Mouse (Mus musculus) central nervous system, embryonic 14 days (tissue): ENCODE results near the gene Coil. TPM values are rescaled to one million over a fixed set of nuclear protein-coding genes. Genes with fewer than 3 reads are reported as not detected.

Experiments
- polyA plus RNA-seq: library from polyadenylated mRNA; depleted of rRNA; stranded (reverse); fragments of >200 nt; gene quantifications from 2 replicates; pipeline ENCODE4 v1.2.3, GENCODE M21; 2012; rRNA removed

Gene Coil
- polyA plus RNA-seq, result 29.3 and 30.6 TPM in 2 replicates

DNA sequence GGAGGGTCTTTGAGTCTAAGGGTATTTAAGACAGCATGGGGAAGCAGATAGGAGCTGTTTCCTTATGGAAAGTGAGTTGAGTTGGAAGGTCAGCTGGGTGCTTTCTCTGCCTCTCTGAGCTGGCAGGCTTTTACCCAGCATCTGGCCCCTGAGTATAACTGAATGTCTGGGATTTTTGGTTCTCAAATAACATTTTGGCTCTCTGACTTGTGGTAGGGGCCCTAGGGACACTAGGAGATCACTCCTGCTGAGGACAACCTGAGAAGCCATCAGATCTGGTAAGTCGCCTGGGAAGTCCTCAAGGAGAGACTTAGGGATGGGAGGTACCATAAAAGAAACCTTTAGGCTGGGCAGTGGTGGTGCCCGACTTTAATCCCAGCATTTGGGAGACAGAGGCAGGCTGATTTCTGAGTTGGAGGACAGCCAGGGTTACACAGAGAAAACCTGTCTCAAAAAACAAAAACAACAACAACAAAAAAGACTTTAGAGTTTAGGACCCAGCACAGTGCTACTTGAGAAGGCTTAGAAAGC, at the start of gene Coil:
TSS of gene Coil (plus strand) at position 51 of the 531 bp plus-strand sequence.

DNA sequence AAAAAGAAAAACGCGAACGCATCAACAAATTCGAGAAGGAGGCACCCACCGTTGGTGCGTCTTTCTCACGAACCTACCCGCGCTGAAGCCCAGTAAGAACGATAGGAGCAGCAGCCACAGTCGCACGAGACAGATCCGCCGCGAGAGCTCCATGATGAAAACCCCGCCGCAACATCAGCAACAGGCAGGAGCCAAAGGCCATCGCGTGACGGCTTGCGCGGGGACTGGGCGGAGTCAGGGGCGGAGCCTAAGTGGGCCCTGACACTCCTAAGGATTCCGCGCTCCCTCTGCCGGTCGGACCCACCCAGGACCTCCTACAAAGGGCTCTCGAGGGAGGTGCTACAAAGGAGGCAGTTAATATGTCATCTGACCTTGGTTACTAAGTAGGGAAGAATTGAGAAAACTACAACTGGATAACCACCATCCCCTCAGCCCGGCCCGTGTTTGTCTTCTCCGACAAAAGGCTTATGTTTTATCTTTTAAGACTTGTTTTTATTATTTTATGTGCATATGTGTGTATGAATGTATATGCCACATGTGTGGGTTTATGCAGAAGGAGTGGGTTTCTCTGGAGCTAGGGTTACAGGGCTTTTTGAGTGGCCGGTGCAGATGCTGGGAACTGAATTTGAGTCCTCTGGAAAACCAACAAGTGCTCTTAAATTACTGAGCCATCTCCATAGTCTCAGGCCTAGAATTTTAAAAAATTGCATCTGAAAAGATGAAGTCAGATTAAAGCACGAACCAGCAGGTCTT, 14.7 kb upstream of the Coil start, which contains the start of gene Scpep1:
TSS of gene Scpep1 (minus strand) at position 249 of the 753 bp plus-strand sequence.

DNA sequence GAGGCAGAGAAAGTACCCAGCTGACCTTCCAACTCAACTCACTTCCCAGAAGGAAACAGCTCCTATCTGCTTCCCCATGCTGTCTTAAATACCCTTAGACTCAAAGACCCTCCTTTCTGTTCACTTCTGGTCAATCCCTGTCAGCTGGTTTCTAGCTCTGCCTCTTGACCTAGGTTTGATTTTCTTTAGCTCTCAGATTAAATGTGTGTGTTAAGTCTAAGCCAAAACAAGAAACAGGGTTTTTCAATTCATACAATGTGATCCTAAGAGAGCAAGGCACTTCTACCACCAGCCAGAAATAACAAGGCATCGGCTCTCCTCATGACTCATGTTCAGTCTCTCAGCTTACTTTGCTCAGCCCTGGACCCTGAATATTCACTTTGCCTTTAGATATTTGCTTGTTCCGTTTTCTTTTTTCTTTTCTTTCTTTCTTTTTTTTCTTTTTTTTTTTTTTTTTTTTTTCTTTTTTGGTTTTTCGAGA, 3.1 kb upstream of the Coil start, which contains the start of gene Elobl:
TSS of gene Elobl (minus strand) at position 51 of the 481 bp plus-strand sequence.

DNA sequence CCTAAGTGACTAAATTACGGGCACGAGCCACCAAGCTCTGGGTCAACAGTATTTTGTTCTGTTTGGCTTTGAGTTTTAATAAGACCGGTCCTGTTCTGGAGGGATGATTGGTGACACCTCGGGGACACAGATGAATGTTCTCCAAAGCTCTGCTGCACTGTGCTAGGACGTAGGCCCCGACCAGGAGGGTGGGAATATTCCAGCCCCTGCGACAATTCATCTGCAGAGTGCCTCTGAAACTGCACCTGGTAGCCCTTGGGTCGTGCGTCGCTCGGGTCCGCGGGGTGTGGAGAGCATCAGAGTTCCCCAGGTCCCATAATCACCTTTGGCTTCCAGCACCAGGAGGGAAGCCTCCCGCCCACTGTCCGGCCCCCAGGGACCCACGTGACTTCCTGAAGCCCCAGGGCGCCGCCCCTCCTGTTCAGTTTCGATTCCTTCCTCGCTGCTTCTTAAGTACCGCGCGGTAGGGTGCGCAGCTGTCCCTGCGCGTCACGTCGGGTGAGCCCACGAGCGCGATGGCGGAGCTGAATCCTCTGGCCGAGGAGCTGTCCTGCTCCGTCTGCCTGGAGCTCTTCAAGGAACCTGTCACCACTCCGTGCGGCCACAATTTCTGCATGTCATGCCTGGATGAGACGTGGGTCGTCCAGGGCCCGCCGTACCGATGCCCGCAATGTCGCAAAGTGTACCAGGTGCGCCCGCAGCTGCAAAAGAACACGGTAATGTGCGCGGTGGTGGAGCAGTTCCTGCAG, 29.1 kb downstream of the Coil start, which contains the start of gene Trim25:
TSS of gene Trim25 (plus strand) at position 403 of the 749 bp plus-strand sequence.

Other genes with a start within 250 kb of the Coil start
- gene Akap1, start 105.7 kb upstream of the Coil start, polyA plus RNA-seq, result 44.1 and 47.1 TPM in 2 replicates
- 16.8 and 23.4 TPM in 2 replicates for gene Scpep1, start 14.8 kb upstream of the Coil start, polyA plus RNA-seq
- 0.09 TPM in 1 of 2 replicates, not detected in the other for gene Elobl, start 3.3 kb upstream of the Coil start, polyA plus RNA-seq
- 2.9 and 3.9 TPM in 2 replicates for gene Trim25, start 29.1 kb downstream of the Coil start, polyA plus RNA-seq
- 16.0 and 16.7 TPM in 2 replicates for gene Dgke, start 96.6 kb downstream of the Coil start, polyA plus RNA-seq
- gene Gm525, start 103.6 kb downstream of the Coil start, polyA plus RNA-seq, result 0.15 and 0.64 TPM in 2 replicates